Mouse (Mus musculus) erythroblast, embryonic 14.5 days (primary cell): ENCODE measurements around the gene Gnb1l.

Experiments
- GATA1 ChIP-seq: IDR thresholded peaks from 2 replicates; pipeline ENCODE4 v1.6.1; 2012; ENCODE audit warnings: low read length, inconsistent platforms, mixed read lengths
- TAL1 ChIP-seq: IDR thresholded peaks from 3 replicates; pipeline ENCODE4 v1.6.1; 2012; ENCODE audit warnings: low read length, inconsistent platforms, mixed read lengths

DNA sequence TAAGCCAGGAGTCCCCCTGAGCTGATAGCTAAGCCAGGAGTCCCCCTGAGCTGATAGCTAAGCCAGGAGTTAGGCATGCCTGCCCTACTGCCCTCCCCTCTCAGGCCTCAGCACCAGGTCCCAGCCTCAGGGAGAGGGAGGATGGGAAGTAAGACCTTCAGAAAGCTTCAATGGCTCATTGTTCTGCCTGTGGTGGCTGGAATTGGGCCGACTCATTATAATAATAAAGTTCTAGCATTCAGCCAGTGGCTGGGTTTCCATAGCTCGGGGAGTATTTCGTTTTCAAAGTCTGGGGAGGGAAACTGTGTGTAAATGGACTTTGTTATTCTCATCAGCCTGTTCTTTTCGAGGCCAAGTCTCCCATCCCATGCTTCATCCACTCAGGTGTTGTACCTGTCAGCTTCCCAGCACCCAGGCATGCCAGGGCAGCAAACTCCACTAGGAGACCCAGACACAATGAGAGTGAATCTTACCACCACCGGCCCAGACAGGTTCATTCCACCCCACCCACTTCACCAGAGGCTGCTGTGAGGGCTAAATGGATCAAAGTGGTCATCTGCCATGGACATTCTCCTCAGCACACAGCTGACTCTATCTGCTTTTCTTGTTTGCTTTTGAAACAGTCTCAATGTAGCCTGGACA, 13.6 kb upstream of the Gnb1l start:
- TF ChIP-seq TAL1 (no peak), GATA1 (no peak)
